Mouse (Mus musculus): ENCODE results near the gene Spib.

DNA sequence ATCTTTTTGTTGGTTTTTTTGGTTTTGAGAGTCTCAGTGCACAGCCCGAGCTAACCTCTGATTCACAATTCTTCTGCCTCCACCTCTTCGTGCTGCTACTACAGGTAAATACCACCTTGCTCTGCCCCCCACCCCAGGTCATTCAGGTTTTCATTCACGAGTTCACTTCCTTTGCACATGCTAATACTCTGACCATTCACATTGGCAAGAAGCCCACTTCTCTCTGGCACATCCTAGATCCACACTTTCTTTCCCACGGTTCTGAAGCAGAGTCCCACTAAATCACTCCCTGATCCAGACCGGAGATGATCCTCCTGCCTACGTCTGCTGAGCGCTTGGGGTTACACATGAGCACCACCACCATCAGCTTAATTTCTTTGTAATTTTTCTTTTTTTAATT is 36.8 kb downstream of the Spib start:
- no peak for TF ChIP-seq TAL1 (IDR thresholded peaks at IDR 0.05; ENCODE audit: low read length)
- no peak for TF ChIP-seq GATA1 (IDR thresholded peaks at IDR 0.05; ENCODE audit: low read length)
